Mouse (Mus musculus) lung, adult 2 months (tissue): ENCODE results near the gene Phkg2.

ENCODE experiments used
- CTCF ChIP-seq: fragments of 200-500 bp; IDR thresholded peaks from 2 replicates; pipeline ENCODE4 v1.5.1; 2011; ENCODE audit warnings: mild to moderate bottlenecking, low read length, control low read depth; ENCODE audit not compliant: insufficient read depth
- POLR2A ChIP-seq: fragments of 200-500 bp; IDR thresholded peaks from 2 replicates; pipeline ENCODE4 v1.6.1; 2011; ENCODE audit warnings: low read depth, mild to moderate bottlenecking, control low read depth, low read length, borderline replicate concordance; ENCODE audit errors: extremely low read depth

- no peak for TF ChIP-seq CTCF
- TF ChIP-seq POLR2A, result no peak
These were observed 53.3 kb downstream of the Phkg2 start for GRCm38 (mm10) chr7:127626471-127626870.
